Mouse (Mus musculus) forebrain, postnatal 0 days (tissue): Measurements from ENCODE around the gene Ppy. TPM values are rescaled to one million over a fixed set of nuclear protein-coding genes. Genes with fewer than 3 reads are reported as not detected.
A peak's percentile ranks its signal among the peaks of the same experiment; 100 is the strongest.

Experiments used
- ATAC-seq: fragments of 200-750 bp; cut with Nextera tagmentation; 2 replicates; pipeline ENCODE4 v1.8.0; 2017; ENCODE audit warnings: mild to moderate bottlenecking, moderate library complexity
- DNase-seq: peaks from one replicate; pipeline ENCODE4 v3.0.0-alpha.2; 2015
- H3K27ac ChIP-seq: fragments of 300-500 bp; sonication (generic); 2 replicates; pipeline ENCODE4 v1.5.1; 2014; ENCODE audit warnings: low read depth, mild to moderate bottlenecking, antibody characterized with exemption, low read length, moderate library complexity, mixed read lengths
- H3K27me3 ChIP-seq: fragments of 300-500 bp; sonication (generic); 2 replicates; pipeline ENCODE4 v1.6.1; 2014; ENCODE audit warnings: mild to moderate bottlenecking, low read length, mixed read lengths; ENCODE audit not compliant: insufficient read depth
- H3K36me3 ChIP-seq: fragments of 300-500 bp; sonication (generic); 2 replicates; pipeline ENCODE4 v1.6.1; 2014; ENCODE audit warnings: mild to moderate bottlenecking, moderate library complexity; ENCODE audit not compliant: insufficient read depth
- H3K4me1 ChIP-seq: fragments of 300-500 bp; sonication (generic); 2 replicates; pipeline ENCODE4 v1.6.1; 2014; ENCODE audit warnings: antibody characterized with exemption; ENCODE audit not compliant: insufficient read depth
- H3K4me2 ChIP-seq: fragments of 300-500 bp; sonication (generic); 2 replicates; pipeline ENCODE4 v1.6.1; 2014; ENCODE audit warnings: low read depth, mild to moderate bottlenecking, moderate library complexity
- H3K4me3 ChIP-seq: fragments of 300-500 bp; sonication (generic); 2 replicates; pipeline ENCODE4 v1.5.1; 2014; ENCODE audit warnings: low read depth, low read length, mixed read lengths
- H3K9ac ChIP-seq: fragments of 300-500 bp; sonication (generic); 2 replicates; pipeline ENCODE4 v1.6.1; 2014; ENCODE audit warnings: mild to moderate bottlenecking
- H3K9me3 ChIP-seq: fragments of 300-500 bp; sonication (generic); 2 replicates; pipeline ENCODE4 v1.6.1; 2016; ENCODE audit warnings: low read length
- CTCF ChIP-seq: sonication (generic); IDR thresholded peaks from 2 replicates; pipeline ENCODE4 v1.5.1; 2016; ENCODE audit warnings: antibody characterized with exemption, control low read depth, low read depth
- WGBS: fragments of 180-500 bp; shearing (Covaris S2); extraction: QIAGEN DNeasy Blood & Tissue Kit; methylation state at CpG from one replicate; pipeline ENCODE4 v1.1.7; 2014; 5-methylcytosine and 5-hydroxymethylcytosine counted together
- polyA plus RNA-seq: library from polyadenylated mRNA; unstranded; fragments of >200 nt; fragmentation: Nextera tagmentation; extraction: Ambion mirVana; gene quantifications from 2 replicates; pipeline ENCODE4 v1.2.1, GENCODE M21; 2015
- total RNA-seq: library from RNA; depleted of rRNA; stranded (reverse); fragments of >200 nt; gene quantifications from 2 replicates; pipeline ENCODE4 v1.2.3, GENCODE M21; 2014

The Ppy gene
- total and polyA plus RNA-seq, 2 experiments from 2014 or later: not detected

DNA sequence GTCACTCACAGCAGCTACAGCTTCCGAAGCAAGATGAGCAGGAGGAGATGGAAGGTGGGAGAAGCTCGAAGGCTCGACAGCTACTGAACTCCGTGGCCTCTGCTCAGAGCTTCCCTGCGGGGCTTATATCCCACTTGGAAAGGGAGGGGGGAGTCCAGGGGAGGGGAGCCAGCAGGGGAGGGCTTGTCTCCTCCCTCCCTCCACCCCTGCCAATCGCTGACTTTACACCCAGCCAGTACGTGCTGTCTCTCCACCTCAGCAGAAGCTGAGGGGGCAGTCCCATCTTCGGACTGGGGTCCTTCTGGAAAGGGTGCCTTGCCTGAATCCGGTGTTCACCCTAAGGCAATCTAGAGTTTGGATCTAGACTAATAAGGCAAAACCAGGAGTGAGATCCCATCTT lies 6.6 kb upstream of the Ppy start, which contains the start of gene Pyy:
Pyy (minus strand) TSS at position 101 of the 400 bp plus-strand sequence.
- H3K9ac ChIP-seq: no peak within 1 kb of the TSS
- peaks cover 39% of the 10 kb centered on the region for H3K27me3 ChIP-seq
- no peaks in the 10 kb centered on the region for H3K4me1 ChIP-seq
- no peak within 1 kb of the TSS for H3K4me2 ChIP-seq
- no peaks in the 10 kb centered on the region for H3K36me3 ChIP-seq
- 9% methylated on average over 9 of the region's 9 CpGs for WGBS
- no peak for TF ChIP-seq CTCF
- no peaks in the 10 kb centered on the region for H3K9me3 ChIP-seq
- DNase-seq (no peak), ATAC-seq (no peak)
- no peak within 1 kb of the TSS for H3K4me3 ChIP-seq
- no peak within 1 kb of the TSS for H3K27ac ChIP-seq

DNA sequence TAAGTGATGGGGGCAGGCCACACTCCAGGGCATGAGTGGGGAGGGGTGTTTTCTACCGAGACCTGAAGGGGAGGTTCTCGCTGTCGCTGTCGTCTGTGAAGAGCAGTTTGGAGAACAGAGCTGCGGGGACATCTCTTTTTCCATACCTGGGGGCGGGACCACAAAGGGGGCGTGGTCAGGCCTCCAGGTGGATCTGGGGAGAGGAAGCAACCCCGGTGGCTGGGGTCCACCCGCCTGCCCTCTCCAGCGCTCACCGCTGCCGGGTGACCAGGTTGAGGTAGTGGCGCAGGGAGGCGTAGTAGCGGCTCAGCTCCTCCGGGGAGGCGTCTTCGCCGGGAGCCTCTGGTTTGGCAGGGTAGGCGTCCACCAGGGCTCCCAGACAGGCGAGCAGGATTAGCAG lies 5.8 kb upstream of the Ppy start:
- ATAC-seq (no peak), DNase-seq (no peak)
- peaks cover 39% of the 10 kb centered on the region for H3K27me3 ChIP-seq
- H3K4me1 ChIP-seq: no peaks in the 10 kb centered on the region
- H3K9me3 ChIP-seq: no peaks in the 10 kb centered on the region
- H3K4me2 ChIP-seq: no peak overlapping the region
- WGBS: 2% methylated on average over 20 of the region's 21 CpGs
- no peaks in the 10 kb centered on the region for H3K36me3 ChIP-seq
- H3K9ac ChIP-seq: no peak overlapping the region
- no peak overlapping the region for H3K4me3 ChIP-seq
- no peak overlapping the region for H3K27ac ChIP-seq
- TF ChIP-seq CTCF: no peak

DNA sequence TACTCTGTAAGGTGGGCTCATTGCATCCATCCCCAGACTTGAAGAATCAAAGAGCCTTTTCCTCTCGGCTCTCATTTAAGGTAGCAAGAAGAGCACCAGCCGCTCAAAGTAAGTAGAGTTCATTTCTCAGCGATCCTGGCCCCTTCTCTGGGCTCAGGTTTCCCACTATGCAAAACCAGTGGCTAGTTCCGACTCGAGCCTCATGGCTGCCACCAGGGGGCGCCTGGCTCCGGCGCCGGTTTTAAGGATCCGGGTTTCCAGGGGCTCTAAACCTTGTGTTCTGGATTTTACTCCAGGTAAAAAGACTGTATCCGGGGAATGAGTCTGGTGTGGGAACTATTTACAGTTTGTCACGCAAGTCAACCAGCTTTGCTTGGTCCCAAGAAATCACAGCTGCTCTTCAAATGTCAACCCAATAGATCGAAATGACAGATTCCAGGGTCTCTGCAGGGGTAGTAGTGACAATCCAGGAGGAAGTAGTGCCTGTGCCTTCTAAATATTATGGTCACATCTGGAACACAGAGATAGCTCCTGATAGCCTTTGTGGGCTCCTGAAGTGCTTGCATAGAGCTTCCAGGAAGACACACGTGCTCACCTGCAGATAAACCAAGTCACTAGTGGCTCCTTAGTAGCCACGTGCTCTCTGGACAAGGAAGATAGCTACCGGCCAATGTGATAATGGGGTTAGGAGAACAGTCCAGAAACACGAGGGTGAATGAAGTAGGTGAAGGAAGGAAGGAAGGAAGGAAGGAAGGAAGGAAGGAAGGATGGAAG lies 1.6 kb upstream of the Ppy start:
- DNase-seq (peak; percentile 85), ATAC-seq (peak; percentile 54; the same call in 1 of the 2 replicates)
- Histone ChIP-seq H3K9ac (no peak overlapping the region), H3K27me3 (peaks cover 31% of the 10 kb centered on the region), H3K27ac (no peak overlapping the region), H3K4me3 (no peak overlapping the region), H3K4me2 (no peak overlapping the region), H3K4me1 (no peaks in the 10 kb centered on the region), H3K36me3 (no peaks in the 10 kb centered on the region), H3K9me3 (no peaks in the 10 kb centered on the region)
- 21% methylated on average over 17 of the region's 17 CpGs for WGBS
- peak; percentile 87 for TF ChIP-seq CTCF

DNA sequence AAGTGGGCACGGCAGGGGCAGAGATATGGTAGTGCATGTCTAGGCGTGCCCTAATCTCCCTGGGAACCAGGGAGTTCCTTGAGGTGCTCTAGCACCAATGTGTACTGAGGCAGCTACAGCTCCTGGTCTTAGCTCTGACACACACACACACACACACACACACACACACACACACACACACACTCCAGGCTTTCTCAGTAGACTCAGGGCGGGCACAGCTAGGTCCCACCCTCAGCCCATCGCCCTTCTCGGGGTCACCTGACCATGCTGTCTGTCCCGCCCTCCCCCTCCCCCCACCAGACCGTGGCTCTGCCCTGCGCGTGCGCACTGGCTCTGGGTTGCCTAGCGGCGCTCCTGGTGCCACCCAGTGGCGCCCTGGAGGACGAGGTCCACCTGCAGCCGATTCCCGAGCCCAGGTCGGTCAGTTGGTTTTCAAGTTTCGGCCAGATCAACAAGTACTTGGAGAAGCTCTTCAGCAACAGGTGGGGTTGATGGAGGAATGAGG lies 4.2 kb downstream of the Ppy start:
- DNase-seq: peak; percentile 90
- peak; percentile 94 for ATAC-seq
- Histone ChIP-seq H3K27me3 (no peaks in the 10 kb centered on the region), H3K9me3 (no peaks in the 10 kb centered on the region), H3K27ac (no peak overlapping the region), H3K4me1 (no peaks in the 10 kb centered on the region), H3K9ac (0 out of 2 replicates have a peak overlapping the region, but pooled peaks have one; percentile 22), H3K4me2 (peak overlapping the region; percentile 51), H3K4me3 (peak overlapping the region; percentile 27), H3K36me3 (no peaks in the 10 kb centered on the region)
- TF ChIP-seq CTCF: peak; percentile 76
- 2% methylated on average over 17 of the region's 18 CpGs for WGBS

DNA sequence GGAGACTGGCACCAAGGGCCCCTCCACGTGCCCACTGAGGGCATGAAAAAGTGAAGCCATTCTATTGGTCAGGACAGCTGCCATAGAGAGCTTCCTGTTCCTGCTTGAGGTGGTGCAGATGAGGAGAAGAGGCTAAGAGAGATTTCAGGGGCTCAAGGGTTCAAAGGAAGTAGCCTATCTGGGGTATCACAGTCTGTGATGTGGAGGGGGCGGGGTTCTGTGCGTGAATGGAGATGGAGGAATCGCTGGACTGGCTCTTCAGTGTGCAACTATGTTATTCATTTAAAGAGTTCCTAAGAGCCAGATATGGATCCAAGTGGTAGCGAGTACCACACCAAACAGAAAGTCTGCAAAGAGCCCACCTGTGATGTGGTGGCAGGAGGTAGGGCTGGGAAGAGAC lies 4.7 kb downstream of the Ppy start:
- Histone ChIP-seq H3K36me3 (no peaks in the 10 kb centered on the region), H3K4me3 (no peak overlapping the region; the same call in 1 of the 2 replicates), H3K9me3 (no peaks in the 10 kb centered on the region), H3K4me1 (no peaks in the 10 kb centered on the region), H3K27ac (no peak overlapping the region), H3K27me3 (no peaks in the 10 kb centered on the region), H3K4me2 (peak overlapping the region; percentile 51), H3K9ac (no peak overlapping the region)
- no peak for TF ChIP-seq CTCF
- no peak for DNase-seq
- no peak for ATAC-seq
- 77% methylated on average over 5 of the region's 5 CpGs for WGBS

DNA sequence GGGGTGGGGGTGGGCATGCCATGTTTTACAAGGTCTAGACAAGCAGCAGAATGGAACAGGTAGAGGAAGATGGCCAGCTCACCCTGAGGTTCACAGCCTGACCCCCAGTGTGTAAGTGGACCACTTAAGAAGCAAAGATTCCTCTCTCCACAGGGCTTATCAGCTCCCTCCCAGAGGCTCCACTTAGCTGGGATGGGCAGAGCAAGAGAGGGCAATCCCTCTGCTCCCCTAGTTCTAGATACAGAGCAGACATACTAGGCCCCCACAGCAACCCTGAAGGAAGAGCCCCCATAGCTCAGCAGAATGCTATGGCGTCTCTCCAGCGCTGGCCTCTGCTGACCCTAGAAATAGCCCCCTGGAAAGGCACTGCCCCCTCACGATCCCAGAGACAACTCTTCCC lies 5.4 kb downstream of the Ppy start:
- no peak overlapping the region for H3K27ac ChIP-seq
- WGBS: 87% methylated on average over 3 of the region's 3 CpGs

DNA sequence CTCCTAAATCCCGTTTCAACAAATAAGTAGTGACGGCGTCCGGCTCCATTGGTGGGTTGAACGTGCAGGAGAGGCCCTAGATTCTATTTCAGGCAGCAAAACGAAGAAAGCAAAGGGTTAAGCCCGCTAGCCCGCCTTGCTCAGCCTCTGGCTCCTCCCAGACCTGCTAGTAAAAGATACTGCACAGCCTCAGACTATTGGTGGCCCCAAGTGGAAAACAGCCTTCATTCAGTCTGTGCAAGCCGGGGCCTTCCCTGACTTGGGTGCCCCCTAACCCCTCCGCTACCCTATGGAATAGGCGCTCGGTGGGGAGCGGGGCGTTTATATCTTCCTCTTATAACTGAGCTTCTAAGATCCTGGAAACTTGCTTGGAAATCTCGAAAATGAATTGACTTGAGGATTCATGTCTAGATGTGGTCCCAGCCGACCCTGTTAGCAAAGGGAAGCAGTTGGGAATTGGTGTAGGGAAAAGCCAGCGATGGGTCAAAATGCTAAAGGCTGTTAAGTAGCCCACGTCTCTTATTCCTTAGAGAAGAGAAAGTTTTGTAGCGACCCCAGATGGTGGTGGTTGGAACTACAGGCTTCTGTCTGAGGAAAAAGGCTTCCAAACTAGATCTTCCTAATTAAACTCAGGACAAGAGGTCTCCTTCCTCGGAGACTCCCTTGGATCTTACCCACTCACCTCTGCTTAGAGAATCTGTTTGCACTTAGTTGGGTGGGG lies 11.9 kb downstream of the Ppy start:
- Histone ChIP-seq H3K36me3 (peaks cover 5% of the 10 kb centered on the region; the same call in 1 of the 2 replicates), H3K4me3 (peak overlapping the region; percentile 75), H3K9ac (peak overlapping the region; percentile 73; the same call in 1 of the 2 replicates), H3K4me2 (peak overlapping the region; percentile 86), H3K9me3 (no peaks in the 10 kb centered on the region), H3K27me3 (no peaks in the 10 kb centered on the region), H3K4me1 (no peaks in the 10 kb centered on the region), H3K27ac (peak overlapping the region; percentile 96)
- ATAC-seq: peak; percentile 45
- 1% methylated on average over 20 of the region's 20 CpGs for WGBS
- TF ChIP-seq CTCF: peak; percentile 70
- peak; percentile 89 for DNase-seq

More for the DNA sequence above, 5.4 kb downstream of the Ppy start:
- DNase-seq (no peak), ATAC-seq (no peak)
- no peaks in the 10 kb centered on the region for H3K27me3 ChIP-seq
- no peaks in the 10 kb centered on the region for H3K4me1 ChIP-seq
- H3K4me3 ChIP-seq: no peak overlapping the region
- no peak overlapping the region for H3K9ac ChIP-seq
- no peaks in the 10 kb centered on the region for H3K9me3 ChIP-seq
- no peak overlapping the region for H3K4me2 ChIP-seq
- no peaks in the 10 kb centered on the region for H3K36me3 ChIP-seq
- no peak for TF ChIP-seq CTCF
